Mouse (Mus musculus): ENCODE data around the gene Abca7.

Gene Abca7

DNA sequence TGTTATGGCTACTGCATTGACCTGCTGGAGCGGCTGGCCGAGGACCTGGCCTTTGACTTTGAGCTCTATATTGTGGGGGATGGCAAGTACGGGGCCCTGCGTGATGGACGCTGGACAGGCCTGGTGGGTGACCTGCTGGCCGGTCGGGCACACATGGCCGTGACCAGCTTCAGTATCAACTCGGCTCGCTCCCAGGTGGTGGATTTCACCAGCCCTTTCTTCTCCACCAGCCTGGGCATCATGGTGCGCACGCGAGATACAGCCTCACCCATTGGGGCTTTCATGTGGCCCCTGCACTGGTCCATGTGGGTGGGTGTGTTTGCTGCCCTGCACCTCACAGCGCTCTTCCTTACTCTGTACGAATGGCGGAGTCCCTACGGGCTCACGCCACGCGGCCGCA, 22.2 kb upstream of the Abca7 start:
- no peak for DNase-seq (ENCODE audit: low read depth, low spot score)

DNA sequence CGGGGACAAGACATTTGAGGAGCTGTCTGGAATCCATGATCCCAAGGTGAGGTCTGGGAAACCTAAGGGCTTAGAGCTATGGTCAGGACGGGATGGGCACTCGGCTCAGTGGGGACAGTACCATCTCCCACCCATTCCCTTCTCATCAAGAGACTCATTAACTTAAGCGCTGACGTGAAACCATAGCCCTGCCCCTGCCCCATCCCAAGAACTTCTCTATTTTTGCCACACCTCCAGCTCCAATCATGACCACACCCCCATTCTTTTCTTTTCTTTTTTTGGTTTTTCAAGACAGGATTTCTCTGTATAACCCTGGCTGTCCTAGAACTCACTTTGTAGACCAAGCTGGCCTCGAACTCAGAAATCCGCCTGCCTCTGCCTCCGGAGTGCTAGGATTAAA, 21.6 kb upstream of the Abca7 start:
- no peak for DNase-seq (ENCODE audit: low read depth, low spot score)

DNA sequence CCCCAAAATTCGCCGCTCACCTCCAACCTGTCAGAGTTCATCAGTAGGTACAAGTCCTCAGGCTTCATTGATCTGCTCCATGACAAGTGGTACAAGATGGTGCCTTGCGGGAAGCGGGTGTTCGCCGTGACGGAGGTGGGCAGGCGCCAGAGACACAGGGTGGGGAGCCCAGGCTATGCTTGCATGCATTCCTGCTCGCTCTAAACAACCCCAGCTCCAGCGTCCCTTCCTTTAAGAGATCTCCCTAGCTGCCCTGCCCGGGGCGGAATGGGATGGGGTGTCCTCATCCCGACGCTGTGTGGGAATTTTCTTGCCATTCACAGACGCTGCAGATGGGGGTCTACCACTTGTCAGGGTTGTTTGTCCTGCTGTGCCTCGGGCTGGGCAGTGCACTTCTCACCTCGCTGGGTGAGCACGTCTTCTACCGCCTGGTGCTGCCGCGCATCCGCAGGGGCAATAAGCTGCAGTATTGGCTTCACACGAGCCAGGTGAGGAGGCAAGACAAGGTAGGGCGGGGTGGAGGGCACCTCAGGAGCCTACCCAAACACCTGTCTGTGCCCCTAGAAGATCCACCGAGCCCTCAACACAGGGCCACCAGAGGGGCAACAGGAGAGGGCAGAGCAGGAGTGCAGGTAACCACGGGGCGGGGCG, 20.1 kb upstream of the Abca7 start:
- DNase-seq (ENCODE audit: low read depth, low spot score): no peak

DNA sequence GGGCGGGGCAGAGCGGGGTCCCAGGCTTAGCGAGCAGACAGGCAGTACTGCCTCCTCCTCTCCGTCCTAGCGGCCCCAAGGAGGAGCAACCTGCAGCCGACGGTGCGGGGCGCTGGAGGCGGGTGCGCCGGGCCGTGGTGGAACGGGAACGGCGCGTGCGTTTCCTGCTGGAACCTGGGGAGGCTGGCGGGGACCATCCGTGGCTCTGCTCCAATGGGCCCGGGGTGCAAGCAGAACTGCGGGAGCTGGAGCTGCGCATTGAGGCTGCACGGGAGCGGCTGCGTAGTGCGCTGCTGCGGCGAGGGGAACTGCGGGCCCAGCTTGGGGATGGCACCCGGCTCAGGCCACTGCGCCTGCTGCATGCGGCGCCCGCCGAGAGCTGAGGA, 19.6 kb upstream of the Abca7 start:
- no peak for DNase-seq (ENCODE audit: low read depth, low spot score)

DNA sequence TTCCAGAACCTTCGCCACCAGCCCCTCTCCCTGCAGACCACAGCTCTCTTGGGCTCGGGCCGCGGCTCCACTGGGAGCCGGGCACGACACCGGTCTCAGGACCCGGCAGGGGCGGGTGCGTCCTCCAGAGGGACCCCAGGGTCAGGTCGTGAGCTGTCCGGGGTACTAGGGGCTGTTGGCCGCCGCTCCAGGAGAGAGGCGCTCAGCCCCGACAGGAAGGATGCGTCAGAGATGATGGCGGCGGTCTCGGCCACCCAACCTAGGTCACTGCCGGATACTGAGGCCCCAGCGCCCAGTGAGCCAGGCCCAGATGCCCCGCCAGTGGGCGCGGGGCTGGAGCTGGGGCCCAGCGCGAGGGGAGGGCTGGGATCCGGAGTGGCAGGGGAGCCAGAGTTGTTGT, 19.0 kb upstream of the Abca7 start:
- no peak for DNase-seq (ENCODE audit: low read depth, low spot score)

DNA sequence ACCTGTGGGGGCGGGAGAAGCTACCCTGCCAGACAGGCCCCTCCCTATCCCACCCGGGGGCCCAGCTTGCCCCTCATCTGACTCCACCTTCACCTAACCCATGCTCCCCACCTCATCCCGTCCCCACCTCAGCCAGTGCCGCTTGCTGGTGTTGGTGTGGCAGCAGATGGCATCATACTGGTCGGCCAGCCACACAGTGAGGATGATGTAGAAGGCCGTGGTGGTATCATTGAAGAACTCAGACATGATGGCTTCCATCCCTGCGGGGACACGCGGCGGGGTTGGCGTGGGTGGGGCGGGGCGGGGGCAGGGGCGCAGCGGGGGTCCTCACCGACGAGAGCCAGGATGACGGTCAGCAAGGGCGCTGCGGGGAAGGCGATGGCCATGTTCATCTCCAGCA, 18.2 kb upstream of the Abca7 start:
- no peak for DNase-seq (ENCODE audit: low read depth, low spot score)

DNA sequence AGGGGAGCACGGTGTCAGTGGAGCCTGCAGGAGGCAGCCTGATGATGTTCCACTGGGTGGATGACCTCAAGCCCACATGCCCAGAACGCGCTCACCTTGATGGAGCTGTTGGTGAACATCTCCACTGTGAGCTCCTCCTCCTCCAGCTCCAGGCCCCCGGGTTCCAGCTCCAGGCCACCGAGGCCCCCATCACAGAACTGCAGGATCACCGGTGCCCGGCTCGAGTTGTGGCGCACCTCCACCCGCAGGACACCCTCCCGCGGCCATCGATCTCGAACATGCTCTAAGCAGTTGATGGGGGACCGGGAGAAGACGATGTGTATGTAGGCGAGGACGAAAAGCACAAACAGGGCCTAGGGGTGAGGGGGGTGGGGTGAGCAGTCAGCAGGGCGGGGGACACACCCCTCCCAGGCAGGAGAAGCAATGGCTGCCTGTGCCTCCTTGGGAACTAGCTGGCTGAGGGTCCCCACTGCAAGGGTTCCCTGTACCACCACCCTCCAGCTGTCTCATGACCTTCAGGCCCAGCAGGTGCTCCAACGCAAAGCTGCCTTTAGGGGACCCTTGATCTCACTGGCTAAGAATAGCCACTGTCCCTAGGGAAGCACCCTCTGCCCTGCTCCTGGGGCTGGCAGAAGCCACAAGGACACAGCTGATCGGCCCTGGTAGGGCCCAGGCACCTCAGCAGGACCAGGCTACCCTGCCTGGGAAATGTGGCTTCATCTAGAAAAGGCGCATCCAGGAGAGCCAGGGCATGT, 16.7 kb upstream of the Abca7 start:
- no peak for DNase-seq (ENCODE audit: low read depth, low spot score)

DNA sequence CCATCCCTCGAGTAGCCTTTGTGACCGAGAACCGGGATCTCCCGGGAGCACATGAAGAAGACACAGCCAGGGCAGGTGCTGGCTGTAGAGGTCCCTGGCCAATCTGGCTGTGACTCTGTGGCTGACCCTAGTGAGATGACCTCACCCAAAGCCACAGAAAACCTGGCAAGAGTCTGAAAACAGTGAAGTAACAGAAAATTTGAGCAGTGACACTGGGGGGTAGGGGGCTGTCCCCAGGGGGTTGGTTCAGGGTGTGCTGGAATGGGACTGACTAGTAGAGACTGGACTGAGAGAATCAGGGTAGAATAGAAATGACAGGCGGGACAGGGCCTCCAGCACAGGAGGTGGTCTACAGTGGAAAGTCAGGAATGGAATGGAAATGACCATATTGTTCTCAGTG, 13.1 kb upstream of the Abca7 start:
- DNase-seq (ENCODE audit: low read depth, low spot score): no peak

DNA sequence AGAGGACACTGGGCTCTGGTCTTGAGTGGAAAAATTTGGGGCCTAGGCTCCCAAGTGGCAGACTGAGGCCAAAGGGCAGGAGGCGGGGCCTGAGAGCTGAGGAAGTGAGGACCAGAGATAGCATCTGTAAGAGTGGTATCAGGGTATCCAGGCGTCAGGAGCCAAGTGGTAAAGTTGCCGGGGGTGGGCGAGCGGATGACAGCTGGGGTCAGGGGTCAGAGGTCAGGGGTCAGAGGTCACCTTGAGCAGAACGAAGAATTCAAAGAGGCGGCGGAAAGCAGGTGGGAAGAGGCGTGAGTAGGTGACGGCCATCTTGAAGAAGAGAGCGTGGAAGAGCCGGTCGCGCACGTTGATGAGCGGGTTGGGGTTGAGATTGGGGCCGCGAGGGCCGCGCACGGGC, 12.6 kb upstream of the Abca7 start:
- DNase-seq (ENCODE audit: low read depth, low spot score): no peak

DNA sequence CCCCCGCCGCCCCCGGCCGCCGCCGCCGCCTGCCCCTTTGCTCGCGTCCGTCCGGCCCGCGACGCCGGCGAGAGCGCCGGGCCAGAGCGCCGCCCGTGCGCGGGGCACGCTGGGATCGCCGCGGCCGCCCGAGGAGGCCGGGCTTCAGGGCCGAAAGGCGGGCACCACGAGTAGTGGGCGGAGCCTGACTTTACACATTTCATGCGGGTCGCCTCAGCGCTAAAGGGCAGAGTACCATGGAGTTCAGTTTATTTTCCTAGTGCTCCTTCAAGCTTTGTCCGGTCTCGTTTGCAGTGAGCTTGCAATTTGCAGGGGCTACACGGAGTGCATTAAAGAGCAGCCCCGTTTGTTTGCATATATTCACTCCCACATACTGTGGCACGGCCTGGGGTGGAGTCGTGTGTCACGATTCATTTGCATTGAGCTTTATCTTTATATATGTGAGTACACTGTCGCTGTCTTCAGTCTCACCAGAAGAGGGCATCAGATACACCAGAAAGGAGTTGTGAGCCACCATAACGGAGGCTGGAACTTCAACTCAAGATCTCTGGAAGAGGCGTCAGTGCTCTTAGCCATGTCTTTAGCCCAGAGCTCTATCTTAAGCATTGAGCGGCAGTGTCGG, 12.0 kb upstream of the Abca7 start, which contains the start of gene Tmem259:
Tmem259 (minus strand) TSS at position 136 of the 622 bp plus-strand sequence.
- peak; percentile 75 for DNase-seq (ENCODE audit: low read depth, low spot score)

DNA sequence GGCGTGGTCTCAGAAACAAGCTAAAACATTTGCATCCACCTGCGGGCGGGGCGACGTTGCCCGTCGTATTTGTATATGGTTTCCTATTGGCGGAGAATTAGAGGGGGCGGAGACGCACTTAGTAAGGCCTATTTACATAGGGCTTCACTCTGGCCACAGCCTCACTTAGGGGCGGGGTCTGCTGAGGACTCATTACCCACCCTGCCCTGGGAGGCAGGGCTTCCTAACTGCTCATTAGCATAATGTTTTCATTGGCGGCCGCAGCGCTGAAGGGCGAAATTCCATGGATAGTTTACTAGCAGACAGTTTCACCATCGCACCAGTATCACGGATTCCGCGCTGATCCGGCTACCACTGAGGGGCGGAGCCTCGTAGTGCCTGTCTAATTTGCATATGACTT, 11.4 kb upstream of the Abca7 start:
- DNase-seq (ENCODE audit: low read depth, low spot score): peak; percentile 97

DNA sequence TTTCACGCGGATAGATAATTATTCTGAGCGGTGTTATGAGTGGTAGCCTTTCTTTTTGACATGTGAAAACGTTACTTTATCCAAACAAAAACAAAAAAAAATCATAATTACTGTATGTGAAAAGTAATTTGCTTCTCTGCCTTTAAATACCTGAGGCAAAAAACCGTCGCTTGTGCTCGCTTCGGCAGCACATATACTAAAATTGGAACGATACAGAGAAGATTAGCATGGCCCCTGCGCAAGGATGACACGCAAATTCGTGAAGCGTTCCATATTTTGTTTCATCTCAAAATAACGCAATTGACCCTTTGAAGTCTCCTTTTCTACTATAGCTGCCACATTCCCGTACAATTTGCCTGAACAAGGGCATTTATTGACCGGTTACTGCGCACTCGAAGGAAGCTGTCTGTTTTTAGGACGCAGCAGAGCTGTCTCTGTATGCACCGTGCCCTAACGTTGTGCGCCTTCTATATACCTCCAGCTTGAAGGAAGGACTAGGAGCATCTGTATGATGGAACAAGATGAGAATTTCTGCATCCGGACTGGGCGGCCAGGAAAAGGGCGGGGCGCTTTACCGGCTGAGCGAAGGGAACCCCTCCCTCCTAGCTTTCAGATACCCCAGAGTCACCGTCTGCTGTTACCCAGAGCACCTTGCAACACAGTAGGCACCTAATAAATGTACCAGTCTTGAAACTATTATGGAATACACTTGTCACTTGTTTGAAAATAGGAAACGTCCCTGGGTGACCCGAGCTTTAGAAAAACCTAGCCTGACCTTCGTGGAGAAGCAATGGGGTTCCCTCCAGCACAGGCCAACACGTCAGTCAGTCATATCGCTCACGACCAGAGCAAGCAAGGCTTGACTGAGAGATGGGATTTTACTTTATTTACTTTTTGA, 10.7 kb upstream of the Abca7 start:
- no peak for DNase-seq (ENCODE audit: low read depth, low spot score)

DNA sequence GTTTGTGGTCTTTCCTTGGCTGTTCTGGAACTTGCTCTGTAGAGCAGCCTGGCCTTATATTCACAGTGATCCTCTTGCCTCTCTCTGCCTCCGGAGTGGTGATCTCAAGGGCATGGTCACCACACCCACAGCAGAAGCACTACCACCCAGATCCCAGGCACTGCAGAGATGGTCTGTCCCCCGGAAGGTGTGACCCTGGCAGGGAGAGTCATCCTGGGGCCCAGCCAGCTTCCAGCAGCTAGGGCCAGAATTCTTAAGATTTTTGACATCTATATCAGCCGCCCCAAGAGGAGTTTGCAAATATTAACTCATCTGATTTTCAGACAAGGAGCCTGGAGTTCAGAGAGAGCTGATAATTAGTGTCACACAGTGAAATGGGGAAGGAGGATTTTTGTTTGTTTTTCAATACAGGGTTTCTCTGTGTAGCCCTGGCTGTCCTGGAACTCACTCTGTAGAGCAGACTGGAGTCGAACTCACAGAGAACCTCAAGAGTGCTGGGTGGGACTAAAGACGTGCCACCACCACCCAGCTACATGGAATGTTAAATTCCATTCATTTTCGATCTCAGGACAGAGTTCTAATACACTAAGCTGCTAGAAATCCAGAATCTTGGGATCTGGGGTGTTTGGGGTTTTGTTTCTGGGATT, 9.9 kb upstream of the Abca7 start:
- no peak for DNase-seq (ENCODE audit: low read depth, low spot score)

DNA sequence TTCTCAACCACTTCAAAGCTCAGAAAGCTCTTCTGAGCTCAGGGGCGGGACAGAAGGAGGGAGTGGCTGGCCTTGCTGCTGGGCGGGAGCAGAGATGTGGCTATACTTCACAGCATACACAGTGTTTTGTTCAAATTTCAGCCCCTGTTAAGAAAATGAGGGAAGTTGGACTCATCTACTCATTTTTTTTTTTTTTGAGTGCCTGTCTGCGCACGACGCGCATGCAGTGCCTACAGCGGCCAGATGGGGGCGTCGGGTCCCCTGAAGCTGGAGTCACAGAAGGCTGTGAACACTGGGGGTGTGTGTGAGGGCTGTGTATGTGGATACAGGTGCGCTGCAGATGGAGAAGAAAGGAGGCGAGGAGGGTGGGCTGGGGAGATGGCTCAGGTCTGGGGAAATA, 9.3 kb upstream of the Abca7 start:
- DNase-seq (ENCODE audit: low read depth, low spot score): peak; percentile 79

DNA sequence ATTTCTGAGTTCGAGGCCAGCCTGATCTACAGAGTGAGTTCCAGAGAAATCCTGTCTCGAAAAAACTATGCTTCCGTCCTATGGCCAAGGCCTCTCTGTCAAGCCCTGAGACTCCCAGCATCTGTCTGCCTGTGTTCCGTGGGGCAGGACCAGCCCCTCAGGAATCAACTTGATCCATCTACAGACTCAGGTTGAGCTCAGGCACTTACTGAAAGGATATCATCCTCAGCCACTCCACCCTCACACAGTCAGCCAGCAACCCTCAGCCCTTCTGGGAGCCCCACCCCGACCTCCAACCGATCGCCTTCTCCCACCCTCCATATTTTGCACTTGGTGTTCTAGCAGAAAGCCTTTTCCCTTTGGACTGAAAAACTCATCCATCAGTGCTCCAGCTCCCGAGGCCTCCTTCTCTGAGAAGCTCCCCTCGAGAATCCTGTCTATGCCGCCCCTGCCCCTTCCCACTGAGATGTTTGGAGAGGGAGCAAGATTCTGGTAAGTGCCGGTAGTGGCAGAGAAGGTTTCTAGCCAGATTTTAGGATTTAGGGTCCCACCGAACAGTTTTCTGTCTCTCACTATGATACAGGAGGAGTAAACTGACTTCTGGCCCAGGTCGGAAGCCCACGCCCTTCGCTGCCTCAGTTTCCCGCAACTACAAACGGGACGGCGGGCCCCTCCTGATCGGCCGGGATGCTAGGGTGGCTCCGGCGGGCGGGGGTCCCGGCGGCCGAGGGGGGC, 8.4 kb upstream of the Abca7 start:
- no peak for DNase-seq (ENCODE audit: low read depth, low spot score)

DNA sequence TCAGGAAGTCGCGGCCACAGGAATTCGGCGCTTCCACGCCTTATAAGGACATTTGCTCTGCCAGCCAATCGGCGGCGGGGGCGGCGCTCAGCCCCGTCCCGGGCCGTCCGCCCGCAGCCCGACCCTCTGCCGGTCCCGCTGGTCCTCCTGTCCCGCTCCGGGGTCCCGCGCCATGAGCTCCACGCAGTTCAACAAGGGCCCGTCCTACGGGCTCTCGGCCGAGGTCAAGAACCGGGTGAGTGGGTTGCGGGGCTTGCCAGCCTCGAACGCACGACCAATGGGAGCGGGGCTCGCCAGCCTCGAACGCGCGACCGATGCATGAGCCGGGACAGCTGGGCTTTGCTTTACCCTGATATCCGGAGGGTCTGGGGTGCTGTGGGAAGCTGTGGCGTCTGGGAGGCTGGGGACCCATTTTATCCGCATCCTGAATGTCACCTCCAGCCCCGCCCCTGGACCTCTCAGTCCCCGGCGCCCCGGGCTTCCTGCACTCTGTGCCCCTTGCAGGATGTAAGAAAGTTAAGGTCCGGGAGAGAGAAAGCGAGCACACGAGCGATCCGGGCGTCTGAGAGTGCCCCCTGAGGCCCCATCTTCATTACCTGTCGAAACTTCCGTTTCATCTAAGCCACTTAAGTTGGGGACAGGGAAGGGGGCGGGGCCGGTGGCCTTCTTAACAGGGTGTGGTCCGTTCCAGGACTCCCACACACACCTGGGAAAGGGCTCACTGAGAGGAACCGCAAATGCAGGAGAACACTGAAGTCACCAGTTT, 7.6 kb upstream of the Abca7 start, which contains the start of gene Cnn2:
Cnn2 (plus strand) TSS at position 79 of the 766 bp plus-strand sequence.
- no peak for DNase-seq (ENCODE audit: low read depth, low spot score)

DNA sequence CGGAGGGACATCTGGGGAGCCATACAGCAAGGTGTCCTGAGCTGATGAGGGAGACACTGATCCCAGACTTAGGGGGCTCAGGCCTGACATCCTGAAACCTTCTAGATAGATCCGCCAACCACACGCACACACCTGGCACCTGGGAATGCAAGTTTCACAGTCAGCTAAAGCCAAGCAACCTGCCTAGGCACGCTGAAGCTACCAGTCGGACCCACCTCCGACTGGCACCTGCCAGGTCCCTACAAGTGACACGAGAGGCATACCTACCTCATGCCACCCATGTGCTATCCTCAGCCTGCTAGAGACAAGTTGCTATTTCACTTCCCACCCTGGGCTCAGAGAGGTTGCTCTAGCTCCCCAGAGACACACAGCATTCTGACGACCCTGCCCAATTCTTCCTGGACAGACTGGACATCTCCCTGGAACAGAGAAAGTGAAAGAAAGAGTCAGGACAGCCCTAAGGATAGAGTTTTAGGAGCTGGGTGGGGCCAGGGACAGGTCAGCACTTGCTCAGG, 7.0 kb upstream of the Abca7 start:
- DNase-seq (ENCODE audit: low read depth, low spot score): no peak

DNA sequence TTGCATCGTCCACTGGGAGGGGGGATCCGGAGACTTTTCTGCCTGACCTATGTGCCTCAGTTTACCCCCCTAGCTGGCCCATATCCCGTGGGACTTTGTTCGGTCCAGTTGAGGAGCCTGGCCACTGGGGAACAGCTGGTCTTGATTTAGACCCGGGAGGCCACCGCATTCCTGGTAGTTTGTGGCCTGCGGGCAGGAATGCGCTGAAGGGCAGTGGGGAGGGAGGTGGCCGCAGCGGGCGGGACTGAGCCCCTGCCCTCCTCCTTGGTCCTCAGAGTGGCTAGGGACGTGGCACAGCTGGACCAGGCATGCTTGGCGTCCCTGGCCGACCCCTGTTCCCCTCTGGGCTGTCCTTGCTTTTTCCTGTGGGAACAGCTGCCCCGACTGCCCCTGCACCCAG, 6.4 kb upstream of the Abca7 start:
- no peak for DNase-seq (ENCODE audit: low read depth, low spot score)

DNA sequence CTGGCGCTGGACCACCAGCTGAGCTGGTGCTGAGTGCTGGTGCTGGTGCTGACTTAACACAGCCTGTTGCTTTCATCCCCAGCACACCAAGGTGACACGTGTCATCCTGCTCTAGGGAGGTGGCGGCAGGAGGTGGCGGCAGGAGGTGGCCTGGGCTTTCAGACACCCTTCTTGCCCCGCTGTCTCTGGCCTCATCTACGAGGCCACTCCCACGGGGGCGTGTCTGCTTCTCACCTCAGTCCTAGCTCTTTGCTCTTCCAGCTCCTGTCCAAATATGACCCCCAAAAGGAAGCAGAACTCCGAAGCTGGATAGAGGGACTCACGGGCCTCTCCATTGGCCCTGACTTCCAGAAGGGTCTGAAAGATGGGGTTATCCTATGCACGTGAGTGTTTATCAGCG, 5.2 kb upstream of the Abca7 start:
- DNase-seq (ENCODE audit: low read depth, low spot score): no peak

DNA sequence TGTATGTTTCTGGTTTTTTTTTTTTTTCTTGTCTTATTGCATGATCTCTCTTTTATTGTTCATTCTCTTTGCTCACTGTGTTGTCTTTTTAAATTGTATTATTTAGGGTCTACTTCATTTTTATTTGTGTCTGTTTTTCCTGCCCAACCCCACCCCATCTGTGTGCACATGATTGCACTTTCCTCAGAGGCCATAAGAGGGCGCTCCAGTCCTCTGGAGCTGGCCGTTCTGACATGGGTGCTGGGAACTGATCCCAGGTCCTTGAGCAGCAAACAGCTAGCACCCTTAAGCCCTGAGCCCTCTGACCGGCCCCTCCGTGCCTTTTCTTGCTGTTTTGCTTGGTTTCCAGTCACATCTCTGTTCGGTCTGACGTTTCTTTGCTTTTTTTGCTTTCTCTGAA, 4.7 kb upstream of the Abca7 start:
- no peak for DNase-seq (ENCODE audit: low read depth, low spot score)
